Mouse (Mus musculus): Measurements from ENCODE around the gene Nr1h2. TPM values are rescaled to one million over a fixed set of nuclear protein-coding genes. Genes with fewer than 3 reads are reported as not detected.
A peak's percentile ranks its signal among the peaks of the same experiment; 100 is the strongest.

Nr1h2 gene
- polyA plus RNA-seq, 1 experiment from 2014 or later: 62.0 TPM

GRCm38 (mm10) chr7:44500046-44500445 is 53.7 kb downstream of the Nr1h2 start:
- Histone ChIP-seq H3K27ac (replicated peaks; ENCODE audit: low read depth, low read length) (no peak overlapping the region), H3K4me1 (ENCODE audit: control insufficient read depth, insufficient read depth, low read length) (peaks cover 18% of the 10 kb centered on the region), H3K9ac (replicated peaks; ENCODE audit: low read length) (no peak overlapping the region), H3K9me3 (ENCODE audit: control insufficient read depth, low read length) (no peaks in the 10 kb centered on the region), H3K4me2 (ENCODE audit: low read length) (no peak overlapping the region), H3K4me3 (replicated peaks; ENCODE audit: low read depth, low read length) (no peak overlapping the region), H3K27me3 (ENCODE audit: control insufficient read depth, insufficient read depth, low read length) (no peaks in the 10 kb centered on the region), H3K36me3 (ENCODE audit: control insufficient read depth, insufficient read depth, low read length) (no peaks in the 10 kb centered on the region; the same call in 1 of the 2 replicates)
- no peak for DNase-seq
- ATAC-seq (ENCODE audit: low FRiP score, low TSS enrichment): no peak
- 65% methylated on average over 19 of the region's 20 CpGs for WGBS

Small RNAs within 50 kb of the gene (microRNA-seq; reads per million reads assigned to microRNA genes)
- gene Mir7053: 1.5 reads per million, percentile 3 among the genes with 10 or more reads in this experiment

Other genes with a start within 250 kb of the Nr1h2 start
- 4.6 and 4.7 TPM in 2 replicates for gene Clec11a, start 247.0 kb downstream of the Nr1h2 start, polyA plus RNA-seq (2014; fragmentation: Nextera tagmentation; extraction: Ambion mirVana)
- 35.1 and 37.8 TPM in 2 replicates for gene Shank1, start 243.7 kb downstream of the Nr1h2 start, polyA plus RNA-seq (2014; fragmentation: Nextera tagmentation; extraction: Ambion mirVana)
- 39.5 and 48.5 TPM in 2 replicates for gene Syt3, start 169.8 kb downstream of the Nr1h2 start, polyA plus RNA-seq (2014; fragmentation: Nextera tagmentation; extraction: Ambion mirVana)
- 1.7 and 1.9 TPM in 2 replicates for gene 1700008O03Rik, start 168.1 kb downstream of the Nr1h2 start, polyA plus RNA-seq (2014; fragmentation: Nextera tagmentation; extraction: Ambion mirVana)
- gene Lrrc4b, start 124.9 kb downstream of the Nr1h2 start, polyA plus RNA-seq (2014; fragmentation: Nextera tagmentation; extraction: Ambion mirVana): 28.4 and 39.0 TPM in 2 replicates
- gene Aspdh, start 88.6 kb downstream of the Nr1h2 start, polyA plus RNA-seq (2014; fragmentation: Nextera tagmentation; extraction: Ambion mirVana): 8.6 and 8.9 TPM in 2 replicates
- 27.9 and 32.5 TPM in 2 replicates for gene Josd2, start 86.0 kb downstream of the Nr1h2 start, polyA plus RNA-seq (2014; fragmentation: Nextera tagmentation; extraction: Ambion mirVana)
- 152 and 163 TPM in 2 replicates for gene Emc10, start 57.4 kb downstream of the Nr1h2 start, polyA plus RNA-seq (2014; fragmentation: Nextera tagmentation; extraction: Ambion mirVana)
- 26.8 and 28.6 TPM in 2 replicates for gene Fam71e1, start 57.4 kb downstream of the Nr1h2 start, polyA plus RNA-seq (2014; fragmentation: Nextera tagmentation; extraction: Ambion mirVana)
- gene Mybpc2, start 29.3 kb downstream of the Nr1h2 start, polyA plus RNA-seq (2014; fragmentation: Nextera tagmentation; extraction: Ambion mirVana): 0.15 and 0.20 TPM in 2 replicates
- gene Spib, start 21.9 kb downstream of the Nr1h2 start, polyA plus RNA-seq (2014; fragmentation: Nextera tagmentation; extraction: Ambion mirVana): not detected in 2 replicates
- gene Pold1, start 5.1 kb downstream of the Nr1h2 start, polyA plus RNA-seq (2014; fragmentation: Nextera tagmentation; extraction: Ambion mirVana): 17.8 and 19.5 TPM in 2 replicates
- 1.1 TPM in 1 of 2 replicates, not detected in the other for gene Napsa, start 18.4 kb upstream of the Nr1h2 start, polyA plus RNA-seq (2014; fragmentation: Nextera tagmentation; extraction: Ambion mirVana)
- 5.2 and 7.5 TPM in 2 replicates for gene Kcnc3, start 36.7 kb upstream of the Nr1h2 start, polyA plus RNA-seq (2014; fragmentation: Nextera tagmentation; extraction: Ambion mirVana)
- 2.5 and 2.7 TPM in 2 replicates for gene Myh14, start 116.9 kb upstream of the Nr1h2 start, polyA plus RNA-seq (2014; fragmentation: Nextera tagmentation; extraction: Ambion mirVana)
- gene Izumo2, start 154.8 kb upstream of the Nr1h2 start, polyA plus RNA-seq (2014; fragmentation: Nextera tagmentation; extraction: Ambion mirVana): not detected in 2 replicates
- gene Vrk3, start 194.5 kb upstream of the Nr1h2 start, polyA plus RNA-seq (2014; fragmentation: Nextera tagmentation; extraction: Ambion mirVana): 22.6 and 26.8 TPM in 2 replicates
- gene Zfp473, start 197.1 kb upstream of the Nr1h2 start, polyA plus RNA-seq (2014; fragmentation: Nextera tagmentation; extraction: Ambion mirVana): 0.58 and 0.89 TPM in 2 replicates